Mouse (Mus musculus) retina, postnatal 1 day (tissue): ENCODE results near the gene Rps7.

Experiments
- DNase-seq: peaks from one replicate; pipeline ENCODE4 v3.0.0-alpha.2; 2012

Gene Rps7

DNA sequence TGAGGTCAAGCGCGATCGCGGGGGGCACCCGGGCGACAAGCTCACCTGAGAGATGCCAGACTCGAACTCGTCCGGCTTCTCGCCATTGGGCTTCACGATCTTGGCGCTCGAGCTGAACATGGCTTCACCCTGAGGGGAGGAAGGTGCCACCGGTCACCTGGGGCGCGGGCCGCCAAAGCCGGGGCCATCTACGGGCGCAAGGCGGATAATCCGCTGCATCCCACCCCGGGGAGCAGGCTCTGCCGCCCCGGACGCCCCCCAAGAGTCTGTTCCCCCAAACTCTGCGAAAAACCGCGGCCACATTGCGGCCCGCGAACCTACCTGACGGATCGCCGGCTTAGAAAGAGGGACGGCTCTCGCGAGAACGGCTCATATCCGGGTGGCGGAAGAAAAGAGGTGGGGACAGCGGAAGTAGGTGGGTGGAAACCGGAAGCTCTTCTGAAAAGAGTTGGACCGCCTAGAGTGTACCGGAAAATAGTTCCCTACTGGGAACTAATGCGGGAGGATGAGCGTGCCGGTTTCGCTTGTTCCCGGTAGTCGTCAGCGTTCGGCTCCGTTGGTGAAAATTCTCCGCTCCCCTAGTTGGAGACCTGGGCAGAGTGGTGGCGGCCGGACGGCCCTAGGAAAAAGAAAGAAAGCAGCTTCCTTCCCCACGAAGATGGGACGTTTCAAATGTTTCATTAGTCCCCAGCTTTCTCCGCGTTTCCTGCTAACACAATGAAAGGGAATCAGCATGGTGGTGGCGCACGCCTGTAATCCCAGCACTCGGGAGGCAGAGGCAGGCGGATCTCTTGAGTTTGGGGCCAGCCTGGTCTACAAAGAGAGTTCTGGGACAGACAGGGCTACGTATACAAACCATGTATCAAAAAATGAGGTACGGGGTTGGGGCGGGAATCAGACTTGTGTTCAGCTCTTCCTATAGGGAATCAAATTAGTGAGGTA, at the start of gene Rps7:
Gene Rps7, minus strand, starts transcription at position 419 of the 942 bp plus-strand sequence.
- peak; percentile 98 for DNase-seq

DNA sequence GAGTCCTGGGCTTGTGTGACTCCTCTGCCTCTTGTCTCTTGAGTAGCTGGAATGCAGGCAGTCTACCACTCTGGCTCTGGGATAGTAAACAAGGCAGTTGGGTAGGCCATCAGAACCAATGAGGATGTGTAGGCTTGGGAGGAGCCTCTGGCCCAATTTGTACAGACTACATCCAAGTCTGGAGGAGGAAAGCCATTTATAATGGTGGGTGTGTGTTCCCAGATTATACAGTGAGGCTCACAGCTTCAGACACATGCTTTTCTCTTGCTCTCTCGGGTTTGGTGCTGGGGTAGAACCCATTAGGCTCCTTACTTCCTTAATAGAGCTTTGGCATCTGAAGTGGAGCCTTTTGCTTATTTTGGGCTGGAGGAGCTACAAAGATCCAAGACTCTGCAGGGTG, 48.9 kb upstream of the Rps7 start:
- DNase-seq: no peak

DNA sequence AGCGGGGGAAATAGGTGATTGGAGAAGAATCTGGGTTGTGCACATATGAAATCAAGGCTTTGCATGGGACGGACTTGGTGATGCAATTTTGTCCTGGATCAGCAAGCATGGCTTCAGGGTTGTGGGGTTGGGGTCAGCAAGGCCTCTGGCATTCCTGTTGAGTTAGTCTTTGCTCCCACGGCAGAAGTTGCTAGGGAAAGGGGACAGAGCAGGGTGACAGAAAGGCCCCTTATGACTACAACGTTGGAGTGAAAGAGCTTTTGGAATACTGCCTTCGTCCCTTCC, 40.1 kb upstream of the Rps7 start:
- DNase-seq: no peak

DNA sequence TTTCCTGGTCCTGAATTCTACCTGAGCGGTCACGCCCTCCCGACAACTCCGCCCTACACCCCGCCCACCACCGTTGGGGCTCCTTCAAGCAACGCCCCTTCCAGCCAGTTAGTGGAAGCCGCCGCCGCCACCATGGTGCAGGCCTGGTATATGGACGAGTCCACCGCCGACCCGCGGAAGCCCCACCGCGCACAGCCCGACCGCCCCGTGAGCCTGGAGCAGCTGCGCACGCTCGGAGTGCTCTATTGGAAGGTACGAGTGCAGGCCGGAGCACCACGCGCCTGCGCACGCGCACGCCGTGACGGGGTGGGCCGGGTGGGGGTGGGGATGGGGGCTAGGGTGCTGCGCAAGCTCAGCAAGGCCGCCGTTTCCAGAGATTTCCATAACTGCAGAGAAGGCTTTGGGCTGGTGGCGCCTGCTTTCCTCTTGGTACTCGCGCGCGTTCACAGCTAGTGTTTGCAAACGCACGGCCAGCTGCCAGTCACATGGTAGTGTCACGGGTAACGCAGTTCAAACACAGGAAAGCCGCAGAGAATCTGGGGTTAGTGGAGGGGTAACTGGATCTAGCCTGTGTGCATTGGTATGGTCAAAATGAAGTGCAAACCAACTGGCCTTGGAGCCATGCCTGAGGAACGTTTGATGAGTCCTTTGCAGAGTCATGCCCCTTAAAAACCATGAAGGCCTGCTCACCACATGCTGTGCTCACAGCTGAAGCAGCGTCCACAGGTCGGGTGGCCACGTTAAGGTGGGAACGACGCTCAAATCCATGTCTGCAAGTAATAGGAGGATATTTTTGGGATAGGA, 39.6 kb upstream of the Rps7 start, which contains the start of gene Adi1:
Gene Adi1, plus strand, starts transcription at position 111 of the 804 bp plus-strand sequence.
- DNase-seq: peak; percentile 93

DNA sequence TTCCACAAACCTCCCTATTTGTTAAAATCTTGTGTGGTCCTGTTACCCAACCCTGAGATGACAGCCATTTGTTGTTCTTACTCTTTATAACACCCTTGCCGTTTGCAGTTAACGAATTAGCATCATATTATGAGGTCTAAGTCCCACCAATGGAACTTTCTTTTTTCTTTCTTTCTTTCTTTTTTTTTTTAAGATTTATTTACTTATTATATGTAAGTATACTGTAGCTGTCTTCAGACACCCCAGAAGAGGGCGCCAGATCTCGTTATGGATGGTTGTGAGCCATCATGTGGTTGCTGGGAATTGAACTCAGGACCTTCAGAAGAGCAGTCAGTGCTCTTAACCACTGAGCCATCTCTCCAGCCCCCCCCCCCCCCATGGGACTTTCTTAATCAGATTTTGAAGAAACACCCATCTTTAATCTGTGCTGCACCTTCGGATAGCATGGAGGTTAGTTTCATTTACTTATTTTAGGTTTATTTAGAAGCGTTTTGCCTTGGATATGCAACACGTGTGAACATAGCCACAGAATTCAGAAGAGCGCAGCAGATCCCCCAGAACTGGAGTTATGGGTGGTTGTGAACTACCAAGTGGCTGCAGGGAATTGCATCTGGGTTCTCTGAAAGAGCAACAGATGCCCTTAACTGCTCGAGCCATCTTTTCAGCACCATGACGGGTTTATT, 38.4 kb upstream of the Rps7 start:
- DNase-seq: no peak

DNA sequence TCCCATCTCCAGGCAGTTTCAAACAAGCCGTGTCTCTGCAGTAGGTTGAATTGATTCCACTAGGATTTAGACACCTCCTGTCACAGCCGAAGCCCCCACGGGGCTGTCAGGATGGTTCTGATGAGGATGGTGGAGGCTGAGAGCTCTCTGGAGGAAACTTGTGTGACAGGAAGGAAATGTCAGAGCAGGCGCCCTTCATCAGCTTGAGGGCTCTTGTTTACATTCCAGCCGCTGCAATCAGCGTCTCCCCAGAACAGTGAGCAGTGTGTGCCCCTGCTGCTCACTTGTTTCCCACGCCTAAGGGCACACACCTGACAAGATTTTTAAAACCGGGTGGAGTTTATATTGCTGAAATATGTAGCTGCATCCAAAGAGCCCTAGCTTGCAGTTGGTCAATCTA, 31.5 kb upstream of the Rps7 start:
- no peak for DNase-seq

DNA sequence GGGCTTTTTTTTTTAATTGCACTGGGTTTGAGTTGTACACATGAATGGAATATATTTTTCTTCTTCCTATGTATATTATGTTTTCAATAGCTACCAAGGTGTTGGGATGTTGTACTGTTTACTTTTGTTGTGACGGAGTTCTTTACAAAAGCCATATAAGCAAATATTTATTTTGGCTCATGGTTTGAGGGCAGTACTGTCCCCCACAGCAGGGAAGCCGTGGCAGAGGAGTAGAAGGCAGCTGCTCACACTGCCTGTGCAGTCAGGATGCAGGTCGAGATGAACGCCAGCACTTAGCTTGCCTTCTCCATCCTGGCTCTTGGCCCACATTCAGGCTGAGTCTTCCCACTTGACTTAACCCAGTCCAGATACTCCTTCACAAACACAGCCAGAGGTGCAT, 31.0 kb upstream of the Rps7 start:
- DNase-seq: no peak

DNA sequence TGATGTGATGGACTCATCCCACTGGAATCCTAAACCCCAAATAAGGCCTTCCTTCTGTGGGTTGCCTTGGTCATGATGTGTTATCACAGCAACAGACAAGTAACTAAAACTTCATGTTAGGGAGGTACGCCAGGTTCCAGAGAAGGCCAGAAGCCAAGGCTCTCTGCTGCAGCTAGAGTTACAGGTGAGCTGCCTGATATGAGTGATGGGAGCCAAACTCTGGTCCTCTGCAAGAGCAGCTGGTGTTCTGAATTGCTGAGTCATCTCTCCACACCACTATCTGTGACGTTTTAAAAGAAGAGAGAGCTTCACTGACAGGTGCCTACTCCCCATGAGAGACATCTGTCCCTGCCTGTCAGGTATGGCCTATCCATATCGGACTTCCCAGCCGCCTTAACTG, 26.9 kb upstream of the Rps7 start:
- DNase-seq: no peak

DNA sequence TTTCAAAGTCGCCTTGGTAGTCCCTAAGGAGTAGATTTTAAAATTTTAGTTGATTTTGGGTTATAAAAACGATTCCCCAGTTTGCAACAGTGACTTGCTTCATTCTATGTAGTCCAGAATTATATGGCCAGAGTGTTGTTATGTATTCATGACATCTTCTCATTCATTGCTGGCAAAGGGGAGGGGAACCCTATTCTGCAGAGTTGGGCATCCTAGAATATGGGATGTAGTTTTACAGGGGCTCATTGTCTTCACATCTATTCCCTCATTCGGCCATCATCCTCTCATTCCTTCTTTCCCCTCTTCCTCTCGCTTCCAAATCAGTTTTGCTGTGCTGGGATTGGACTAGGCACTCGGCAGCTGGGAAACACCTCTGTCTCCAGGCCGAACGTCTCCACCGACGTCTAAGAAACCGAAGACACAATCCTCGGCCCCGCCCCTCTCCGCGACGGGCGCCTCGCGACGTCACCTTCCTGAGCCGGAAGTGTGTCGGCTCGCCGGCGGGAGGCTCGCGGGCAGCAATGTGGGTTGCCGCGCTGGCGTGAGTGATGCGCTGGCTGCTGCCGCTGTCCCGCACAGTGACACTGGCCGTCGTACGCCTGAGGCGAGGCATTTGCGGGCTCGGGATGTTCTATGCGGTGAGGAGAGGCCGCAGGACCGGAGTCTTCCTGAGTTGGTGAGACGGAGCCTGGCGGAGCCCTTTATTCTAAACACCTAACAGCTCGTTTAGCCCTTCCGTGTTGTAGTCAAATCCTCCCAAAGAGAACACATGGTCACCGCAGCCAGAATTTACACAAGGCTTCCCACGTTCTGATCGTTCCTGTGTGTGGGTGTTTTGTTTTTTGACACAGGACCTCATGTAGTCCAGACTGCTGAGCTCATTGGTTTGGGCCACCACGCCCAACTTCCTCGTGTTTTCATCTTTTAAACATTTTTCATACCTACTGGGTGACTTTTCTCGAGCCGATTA, 13.7 kb upstream of the Rps7 start, which contains the start of gene Rnaseh1:
Gene Rnaseh1, plus strand, starts transcription at position 462 of the 970 bp plus-strand sequence.
- DNase-seq: peak; percentile 93

DNA sequence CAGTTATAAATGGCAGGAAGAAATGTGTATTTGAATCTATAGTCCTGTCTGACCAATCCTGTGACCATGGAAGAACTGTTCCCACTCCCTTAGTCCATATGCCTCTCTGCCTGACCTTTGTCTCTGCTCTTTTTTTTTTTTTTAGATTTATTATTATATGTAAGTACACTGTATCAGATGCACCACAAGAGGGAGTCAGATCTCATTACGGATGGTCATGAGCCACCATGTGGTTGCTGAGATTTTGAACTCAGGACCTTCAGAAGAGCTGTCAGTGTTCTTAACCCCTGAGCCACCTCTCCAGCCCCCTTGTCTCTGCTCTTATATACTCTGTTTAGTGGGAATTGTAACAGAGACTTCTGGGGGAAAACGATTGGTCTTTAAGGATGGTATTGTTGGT, 3.0 kb upstream of the Rps7 start:
- peak; percentile 12 for DNase-seq

DNA sequence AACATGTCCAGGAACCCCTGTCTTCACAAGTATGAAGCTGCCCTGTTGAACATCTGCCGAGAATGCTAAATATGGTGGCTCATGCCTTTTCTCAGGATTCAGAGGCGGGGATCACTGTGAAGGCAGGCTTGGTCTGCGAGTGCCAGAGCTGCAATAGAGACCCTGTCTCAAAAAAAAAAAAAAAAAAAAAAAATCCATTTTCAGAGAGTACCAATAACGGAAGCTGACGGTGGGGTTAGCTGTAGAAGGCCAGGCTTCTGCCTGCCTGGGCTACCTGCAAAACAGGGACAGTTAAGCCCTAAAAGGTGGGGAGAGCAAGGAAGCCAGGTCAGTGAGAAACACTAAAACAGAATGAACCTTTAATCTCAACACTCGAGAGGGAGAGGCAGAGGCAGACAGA, 790 bp upstream of the Rps7 start:
- DNase-seq: no peak

DNA sequence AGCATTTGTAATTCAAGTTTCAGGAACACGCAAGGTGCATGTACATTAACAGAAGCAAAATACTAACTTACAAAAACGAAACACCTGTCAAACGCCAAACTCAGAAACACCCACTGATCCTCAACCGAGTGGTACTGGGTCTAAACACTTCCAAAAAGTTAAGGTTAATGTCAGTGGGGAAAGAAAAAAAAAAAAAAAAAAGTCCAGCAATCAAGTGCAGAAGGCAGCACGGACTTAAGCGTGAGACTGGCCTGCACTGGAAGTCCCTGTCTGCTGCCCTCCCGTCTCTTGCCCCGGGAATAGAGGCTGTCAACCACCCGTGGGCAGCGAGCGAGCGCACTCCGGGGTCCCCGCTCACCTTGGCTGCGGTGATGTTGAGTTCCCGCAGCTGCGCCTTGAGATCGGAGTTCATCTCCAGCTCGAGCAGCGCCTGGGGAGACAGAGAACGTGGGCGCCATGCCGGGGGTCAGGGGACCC, 657 bp downstream of the Rps7 start:
- no peak for DNase-seq

DNA sequence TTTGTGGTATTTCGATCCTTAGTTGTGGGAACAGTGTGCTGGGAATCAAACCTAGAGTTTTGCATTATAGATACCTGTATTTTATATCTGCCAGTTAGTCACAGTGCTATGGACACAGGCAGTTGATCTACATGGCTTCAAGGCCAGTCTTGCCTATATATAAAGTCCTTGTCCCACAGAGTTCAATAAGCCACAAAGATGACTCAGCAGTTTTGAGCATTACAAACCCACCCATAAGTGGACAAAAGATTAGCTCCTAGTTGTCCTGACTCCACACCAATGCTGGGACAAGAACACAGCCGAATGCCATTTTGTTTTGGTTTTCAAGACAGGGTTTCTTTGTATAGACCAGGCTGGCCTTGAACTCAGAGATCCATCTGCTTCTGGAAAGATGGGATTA, 7.3 kb downstream of the Rps7 start:
- no peak for DNase-seq

DNA sequence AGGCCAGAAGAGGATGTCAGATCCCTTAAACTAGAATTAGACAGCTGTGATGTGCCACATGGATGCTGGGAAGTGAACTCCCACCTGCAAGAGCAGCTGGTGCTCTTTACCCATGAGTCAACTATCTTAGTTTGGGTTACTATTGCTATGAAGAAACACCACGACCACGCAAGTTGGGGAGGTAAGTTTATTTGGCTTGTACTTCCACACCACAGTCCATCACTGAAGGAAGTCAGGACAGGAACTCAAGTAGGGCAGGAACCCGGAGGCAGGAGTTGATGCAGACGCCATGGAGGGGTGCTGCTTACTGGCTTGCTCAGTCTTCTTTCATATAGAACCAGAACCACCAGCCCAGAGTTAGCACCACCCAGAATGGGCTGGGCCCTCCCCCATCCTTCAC, 8.7 kb downstream of the Rps7 start:
- DNase-seq: no peak

DNA sequence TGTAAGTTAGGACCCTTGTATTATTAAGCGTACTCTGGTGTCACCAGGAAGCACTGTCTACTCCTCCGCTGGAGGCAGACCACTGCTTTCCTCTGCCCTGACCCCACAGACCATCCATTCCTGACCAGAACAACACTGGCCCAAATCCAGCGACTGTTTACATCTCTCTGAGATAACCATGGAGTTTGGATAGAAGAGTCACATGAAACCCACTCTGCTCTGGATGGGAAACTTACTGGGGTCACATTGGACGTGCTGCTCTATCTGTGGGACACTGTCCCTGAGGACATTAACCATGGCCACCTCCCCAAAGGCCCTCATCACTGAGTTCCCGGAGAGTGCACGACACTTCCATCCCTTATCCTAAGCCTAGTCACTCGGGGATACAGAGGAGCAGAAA, 10.3 kb downstream of the Rps7 start:
- no peak for DNase-seq

DNA sequence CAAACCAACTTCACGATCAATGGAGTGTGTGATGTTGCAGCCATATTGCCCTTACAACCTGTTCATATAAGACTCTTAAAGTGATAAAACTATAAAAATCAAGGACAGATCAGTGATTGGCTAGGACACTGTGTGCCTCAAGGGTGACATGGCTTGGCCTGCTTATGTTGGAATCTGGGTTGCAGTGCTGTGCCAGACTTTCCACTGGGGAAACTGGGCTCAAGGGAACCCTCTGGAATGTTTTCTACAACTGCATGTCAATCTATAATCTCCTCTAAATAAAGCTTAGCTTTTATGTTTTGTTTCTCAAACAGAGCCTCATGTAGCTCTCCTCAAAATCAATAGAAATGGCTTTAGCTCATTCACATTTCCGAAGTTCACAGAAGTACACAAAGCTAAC, 11.5 kb downstream of the Rps7 start:
- no peak for DNase-seq

DNA sequence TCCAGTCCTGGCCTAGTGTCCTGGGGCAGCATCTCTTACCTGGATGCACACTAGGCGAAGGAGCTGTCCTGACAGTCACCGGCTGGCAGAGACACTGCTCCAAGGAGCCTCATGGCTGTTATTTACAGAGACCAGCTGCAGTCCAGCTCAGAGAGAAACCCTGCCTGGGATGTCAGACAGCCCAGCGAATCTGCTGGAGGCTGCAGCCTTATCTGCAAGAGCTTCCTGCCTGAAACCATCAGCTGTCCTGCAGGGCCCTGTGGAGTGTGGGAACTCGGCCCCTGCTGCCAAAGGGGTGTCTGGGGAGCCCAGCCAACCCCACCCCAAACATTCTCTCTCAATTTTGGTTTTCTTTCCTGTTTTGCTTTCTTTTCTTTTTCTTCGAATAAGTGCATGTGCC, 12.6 kb downstream of the Rps7 start, which contains the start of gene Colec11:
Gene Colec11, minus strand, starts transcription at position 183 of the 400 bp plus-strand sequence.
- no peak for DNase-seq

DNA sequence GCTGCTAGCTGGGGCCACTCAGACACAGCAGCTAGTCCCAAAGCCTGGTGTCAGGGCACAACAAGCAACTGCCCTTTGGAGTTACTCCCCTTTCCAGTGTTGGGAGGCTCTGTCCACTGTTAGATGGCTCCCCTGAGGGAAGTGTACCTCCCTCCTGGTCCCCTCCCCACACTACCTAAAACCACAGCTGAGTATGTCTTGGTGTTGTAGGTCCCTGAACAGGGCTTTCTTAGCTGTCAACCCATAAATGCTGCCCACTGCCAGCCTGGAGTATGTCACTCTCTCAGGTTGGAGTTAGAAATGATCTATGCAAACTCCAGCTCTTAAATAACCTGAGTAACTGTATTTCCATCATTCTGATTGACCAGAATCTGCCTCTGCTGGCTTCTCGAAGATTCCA, 13.1 kb downstream of the Rps7 start:
- DNase-seq: no peak

DNA sequence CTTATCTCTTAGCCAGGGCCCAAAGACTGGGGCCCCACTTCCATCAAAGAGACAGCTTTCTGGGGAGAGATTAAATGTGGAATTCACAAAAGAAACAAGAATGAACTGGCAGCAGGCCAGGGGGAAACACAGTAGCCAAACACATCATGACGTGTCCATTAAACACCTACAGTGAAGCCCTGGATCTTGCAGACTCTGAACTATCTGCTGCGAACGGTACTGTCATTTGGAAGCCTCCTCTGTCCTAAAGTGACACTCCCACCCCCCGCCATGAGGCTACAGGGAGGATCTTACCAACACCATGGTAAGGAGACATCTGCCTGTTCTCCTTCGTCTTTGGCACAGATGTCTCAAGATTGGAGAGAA, 13.6 kb downstream of the Rps7 start:
- DNase-seq: no peak

DNA sequence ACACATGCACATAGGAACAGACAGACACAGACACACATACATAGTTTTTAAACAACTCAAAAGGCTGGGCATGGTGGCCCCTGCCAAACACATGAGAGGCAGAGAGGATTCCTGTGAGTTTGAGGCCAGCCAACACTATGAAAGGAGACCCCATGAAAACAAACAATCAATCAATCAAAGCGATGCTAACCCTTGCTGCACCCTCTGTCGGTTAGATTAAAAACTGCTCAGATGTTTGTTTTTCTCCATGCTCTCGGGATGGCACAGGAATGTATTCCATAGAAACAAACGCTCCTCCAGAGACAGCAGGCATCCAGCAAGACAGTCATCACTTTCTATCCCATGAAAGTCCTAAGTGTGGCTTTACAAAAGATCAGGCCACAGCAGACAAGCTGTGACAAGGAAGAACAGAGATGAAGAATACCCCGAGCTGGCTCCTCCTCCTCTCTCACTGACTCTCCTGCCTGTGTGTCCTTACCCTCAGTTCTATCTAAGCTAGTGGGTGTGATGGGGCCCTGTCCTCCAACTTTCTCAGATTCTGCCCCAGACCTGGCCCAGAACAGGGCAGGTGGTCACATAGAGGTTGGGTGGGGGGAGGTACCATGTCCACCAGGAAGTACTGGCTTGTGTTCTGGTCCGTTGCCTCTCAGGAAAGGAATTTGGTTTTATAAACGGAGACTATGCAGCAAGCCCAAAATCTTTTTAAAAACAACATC, 14.1 kb downstream of the Rps7 start:
- DNase-seq: no peak

DNA sequence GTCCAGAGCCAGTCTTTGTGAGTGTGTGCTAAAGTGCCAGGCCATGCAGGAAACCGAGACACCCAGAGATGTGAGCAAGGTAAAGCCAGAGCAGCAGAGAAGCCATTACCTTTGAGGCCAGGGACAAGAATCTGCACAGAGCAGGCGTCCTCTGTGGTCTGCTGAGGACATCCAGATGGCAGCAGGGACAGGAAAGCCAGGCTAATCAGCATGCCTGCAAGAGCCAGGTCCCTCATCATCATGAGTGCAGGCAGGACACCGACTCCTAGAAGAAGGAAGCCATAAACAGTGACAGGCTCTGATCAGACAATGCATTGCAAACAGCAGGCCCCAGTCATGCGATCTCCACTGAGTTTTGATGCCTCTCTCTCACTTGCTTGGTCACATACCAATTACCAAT, 18.5 kb downstream of the Rps7 start:
- DNase-seq: no peak
